Mouse (Mus musculus): ENCODE measurements at regions not wholly inside any gene's neighbourhood (a gene's known extent, or its start where the extent isn't known, plus 50 kb on each side); places are given as distances from the start of the nearest gene placed in this dataset.

GRCm38 (mm10) chr4:95155178-95155577 lies 103.2 kb upstream of the Jun start:
- H3K4me1 ChIP-seq (ENCODE audit: control insufficient read depth in 1 of 2, insufficient read depth in 2 of 2) = peaks cover 5 to 39% of the 10 kb centered on the region in 2 experiments; a peak in 3 of 4 replicates
- dilution Hi-C loops (cut with MboI; ENCODE audit: extremely low pct_ligation_motif_present, extremely low pct_unique_long_range_greater_than_20kb, low sequenced_read_pairs) = no loop called here

GRCm38 (mm10) chr4:95155796-95156195 lies 103.8 kb upstream of the Jun start:
- no peaks in the 10 kb centered on the region for H3K27me3 ChIP-seq (replicated peaks)
- no peak overlapping the region for H3K4me3 ChIP-seq (replicated peaks in 1 of 3; ENCODE audit: low read depth in 2 of 3, low read length in 2 of 3, poor library complexity in 1 of 3)
- TF ChIP-seq TCF12 (IDR thresholded peaks at IDR 0.05; ENCODE audit: low read depth, low read length) (no peak), SMC3 (IDR thresholded peaks at IDR 0.05; ENCODE audit: low read depth, low read length) (no peak), CTCF (conservative IDR thresholded peaks at IDR 0.05 in 1 of 2, IDR thresholded peaks at IDR 0.05 in 1 of 2; ENCODE audit: low read depth in 2 of 2, low read length in 2 of 2) (no peak), USF1 (IDR thresholded peaks at IDR 0.05; ENCODE audit: low read depth, low read length) (no peak), RAD21 (IDR thresholded peaks at IDR 0.05; ENCODE audit: low read depth, low read length) (no peak), IRF4 (IDR thresholded peaks at IDR 0.05; ENCODE audit: low read depth, low read length) (no peak), UBTF (IDR thresholded peaks at IDR 0.05; ENCODE audit: low read depth, low read length) (no peak), HCFC1 (IDR thresholded peaks at IDR 0.05; ENCODE audit: low read depth, low read length) (no peak), CHD2 (IDR thresholded peaks at IDR 0.05; ENCODE audit: low read length) (no peak), JUND (conservative IDR thresholded peaks at IDR 0.05; ENCODE audit: low read depth, low read length) (no peak), ZC3H11A (IDR thresholded peaks at IDR 0.05; ENCODE audit: low read depth, low read length) (no peak), USF2 (conservative IDR thresholded peaks at IDR 0.05; ENCODE audit: low read depth, low read length) (no peak), ZNF384 (IDR thresholded peaks at IDR 0.05; ENCODE audit: low read depth, low read length) (no peak), E2F4 (IDR thresholded peaks at IDR 0.05; ENCODE audit: insufficient replicate concordance, low read depth, low read length) (no peak), MAFK (IDR thresholded peaks at IDR 0.05; ENCODE audit: insufficient replicate concordance, low read length) (no peak), GABPA (IDR thresholded peaks at IDR 0.05; ENCODE audit: insufficient replicate concordance, low read depth, low read length) (no peak), ZMIZ1 (IDR thresholded peaks at IDR 0.05; ENCODE audit: low read depth, low read length) (no peak), MYC (IDR thresholded peaks at IDR 0.05; ENCODE audit: low read depth, low read length) (no peak), ZKSCAN1 (IDR thresholded peaks at IDR 0.05; ENCODE audit: borderline replicate concordance, low read depth, low read length) (no peak)
- peaks cover 7 to 46% of the 10 kb centered on the region in 2 experiments; a peak in 3 of 4 replicates for H3K4me1 ChIP-seq (ENCODE audit: control insufficient read depth in 1 of 2, insufficient read depth in 2 of 2)
- H3K9ac ChIP-seq (ENCODE audit: insufficient read depth, low read depth) = no peak overlapping the region
- H3K9me3 ChIP-seq (replicated peaks; ENCODE audit: low read length) = no peaks in the 10 kb centered on the region
- in situ Hi-C loops (cut with MboI; ENCODE audit: low pct_ligation_motif_present, low pct_unique_long_range_greater_than_20kb, low sequenced_read_pairs) (loop anchor here (25.0 kb wide), 1 partner anchor 407 kb away; the partner anchor contains the start of gene Fggy), dilution Hi-C loops (cut with MboI; ENCODE audit: extremely low pct_ligation_motif_present, extremely low pct_unique_long_range_greater_than_20kb, low sequenced_read_pairs) (no loop called here)
- H3K27ac ChIP-seq (ENCODE audit: insufficient read depth, low read depth) = no peak overlapping the region
- H3K36me3 ChIP-seq (replicated peaks in 1 of 2; ENCODE audit: control insufficient read depth in 1 of 2, insufficient read depth in 1 of 2, low read length in 1 of 2) = no peaks in the 10 kb centered on the region
- DNase-seq (ENCODE audit: extremely low read depth) = no peak
- no peak overlapping the region for H3K4me2 ChIP-seq (ENCODE audit: insufficient read depth, low read depth, poor library complexity, severe bottlenecking)
- no peaks in the 10 kb centered on the region for H3K79me2 ChIP-seq (replicated peaks; ENCODE audit: control insufficient read depth, extremely low read depth, insufficient read depth, poor library complexity, severe bottlenecking)

More at GRCm38 (mm10) chr4:95155178-95155577, 103.2 kb upstream of the Jun start:
- TF ChIP-seq MYC (IDR thresholded peaks at IDR 0.05; ENCODE audit: low read depth, low read length) = no peak
- no peak for TF ChIP-seq MAX (IDR thresholded peaks at IDR 0.05; ENCODE audit: low read length)
- no peak for TF ChIP-seq JUN (IDR thresholded peaks at IDR 0.05; ENCODE audit: insufficient read depth, low read depth, low read length)
- no peak for TF ChIP-seq SIN3A (IDR thresholded peaks at IDR 0.05; ENCODE audit: low read length)
- TF ChIP-seq E2F4 (IDR thresholded peaks at IDR 0.05; ENCODE audit: insufficient replicate concordance, low read depth, low read length) = no peak
- TF ChIP-seq RCOR1 (conservative IDR thresholded peaks at IDR 0.05; ENCODE audit: low read depth, low read length) = no peak
- no peak for TF ChIP-seq ETS1 (conservative IDR thresholded peaks at IDR 0.05; ENCODE audit: low read depth, low read length)
- no peak for TF ChIP-seq POLR2AphosphoS2 (IDR thresholded peaks at IDR 0.05; ENCODE audit: low read depth, low read length)
- TF ChIP-seq ZMIZ1 (IDR thresholded peaks at IDR 0.05; ENCODE audit: low read depth, low read length) = no peak
- no peak for TF ChIP-seq EP300 (IDR thresholded peaks at IDR 0.05; ENCODE audit: low read length)
- TF ChIP-seq PAX5 (IDR thresholded peaks at IDR 0.05; ENCODE audit: low read length) = no peak
- TF ChIP-seq KAT2A (IDR thresholded peaks at IDR 0.05; ENCODE audit: insufficient replicate concordance, low read length) = no peak
- no peak for TF ChIP-seq ELF1 (IDR thresholded peaks at IDR 0.05; ENCODE audit: low read depth, low read length)
- no peak for TF ChIP-seq BHLHE40 (IDR thresholded peaks at IDR 0.05; ENCODE audit: low read depth, low read length)
- no peak for TF ChIP-seq USF2 (conservative IDR thresholded peaks at IDR 0.05; ENCODE audit: low read depth, low read length)
- TF ChIP-seq MEF2A (IDR thresholded peaks at IDR 0.05; ENCODE audit: borderline replicate concordance, low read depth, low read length) = no peak
- TF ChIP-seq IRF4 (IDR thresholded peaks at IDR 0.05; ENCODE audit: low read depth, low read length) = no peak
- TF ChIP-seq CTCF (conservative IDR thresholded peaks at IDR 0.05 in 1 of 2, IDR thresholded peaks at IDR 0.05 in 1 of 2; ENCODE audit: low read depth in 2 of 2, low read length in 2 of 2) = no peak
- Histone ChIP-seq H3K36me3 (replicated peaks in 1 of 2; ENCODE audit: control insufficient read depth in 1 of 2, insufficient read depth in 1 of 2, low read length in 1 of 2) (no peaks in the 10 kb centered on the region), H3K27ac (ENCODE audit: insufficient read depth, low read depth) (no peak overlapping the region), H3K9ac (ENCODE audit: insufficient read depth, low read depth) (no peak overlapping the region), H3K27me3 (replicated peaks) (no peaks in the 10 kb centered on the region), H3K9me3 (replicated peaks; ENCODE audit: low read length) (no peaks in the 10 kb centered on the region), H3K4me2 (ENCODE audit: insufficient read depth, low read depth, poor library complexity, severe bottlenecking) (no peak overlapping the region), H3K4me3 (replicated peaks in 1 of 3; ENCODE audit: low read depth in 2 of 3, low read length in 2 of 3, poor library complexity in 1 of 3) (no peak overlapping the region), H3K79me2 (replicated peaks; ENCODE audit: control insufficient read depth, extremely low read depth, insufficient read depth, poor library complexity, severe bottlenecking) (no peaks in the 10 kb centered on the region)
- in situ Hi-C loops (cut with MboI; ENCODE audit: low pct_ligation_motif_present, low pct_unique_long_range_greater_than_20kb, low sequenced_read_pairs) = loop anchor here (25.0 kb wide), 1 partner anchor 407 kb away; the partner anchor contains the start of gene Fggy
- DNase-seq (ENCODE audit: extremely low read depth) = no peak
